In the genomic region with DNA sequence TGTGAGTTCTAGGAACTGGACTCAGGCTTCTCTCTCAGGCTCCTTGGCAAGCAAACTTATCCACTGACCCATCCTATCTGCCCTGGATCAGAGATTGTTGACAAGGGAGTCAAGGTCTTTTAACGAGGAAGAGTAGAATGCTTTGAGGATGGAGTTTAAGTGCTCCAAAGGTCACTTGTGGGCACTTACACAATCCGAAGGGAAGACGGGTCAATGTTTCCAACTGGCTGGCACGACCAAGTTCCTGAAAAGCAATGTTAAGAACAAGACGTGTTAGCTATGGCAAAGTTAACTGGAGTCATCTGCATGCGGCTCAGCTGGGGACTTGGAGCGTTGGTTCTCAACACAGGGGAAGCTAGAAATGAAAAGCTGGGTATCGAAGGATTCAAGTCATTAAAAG, we compare ENCODE assay signal across 22 mouse cellular contexts. TPM values are rescaled to one million over a fixed set of nuclear protein-coding genes. Genes with fewer than 3 reads are reported as not detected.
A peak's percentile ranks its signal among the peaks of the same experiment; 100 is the strongest.
DNase-seq lines count a peak whose midpoint lies in the region; ATAC-seq and TF ChIP-seq lines count a peak whose summit lies in the region.
"Had no signal": no experiment of that assay in that cellular context is flagged by ENCODE, and none has a peak within 500 bp of the region (broad histone marks: within the 10 kb centered on the region; RNA-seq: fewer than 3 reads in every experiment).

No protein-coding gene starts in this region.

- H3K9me3 ChIP-seq in forebrain, embryonic 13.5 days (replicated peaks), result no peaks in the 10 kb centered on the region
- H3K9me3 ChIP-seq: embryonic facial prominence, embryonic 15.5 days; forebrain, embryonic 10.5 days; G1E; megakaryocyte, embryonic 14.5 days; midbrain, embryonic 15.5 days had no signal

- H3K27me3 ChIP-seq in forebrain, embryonic 13.5 days, result no peaks in the 10 kb centered on the region
- H3K27me3 ChIP-seq: embryonic facial prominence, embryonic 15.5 days; midbrain, embryonic 15.5 days had no signal

- H3K9ac ChIP-seq in forebrain, embryonic 13.5 days, result no peak overlapping the region
- H3K9ac ChIP-seq: embryonic facial prominence, embryonic 15.5 days; hindbrain, embryonic 14.5 days; liver, postnatal 0 days; midbrain, embryonic 15.5 days had no signal

- no peak overlapping the region for H3K4me2 ChIP-seq in forebrain, embryonic 13.5 days
- H3K4me2 ChIP-seq: embryonic facial prominence, embryonic 15.5 days; heart, embryonic 11.5 days; hindbrain, embryonic 14.5 days; midbrain, embryonic 15.5 days had no signal

- no peak overlapping the region for H3K27ac ChIP-seq in forebrain, embryonic 13.5 days
- H3K27ac ChIP-seq: embryonic facial prominence, embryonic 15.5 days; forebrain, embryonic 10.5 days; hindbrain, embryonic 14.5 days; midbrain, embryonic 15.5 days had no signal

- 55% methylated on average over 8 of the region's 8 CpGs for WGBS in lung, adult 2 months
- WGBS in forebrain, embryonic 13.5 days, result 82% methylated on average over 8 of the region's 8 CpGs

- no peaks in the 10 kb centered on the region; the same call in 1 of the 2 replicates for H3K4me1 ChIP-seq in lung, adult 2 months (ENCODE audit: control insufficient read depth, insufficient read depth, low read length)
- H3K4me1 ChIP-seq in forebrain, embryonic 13.5 days, result no peaks in the 10 kb centered on the region
- H3K4me1 ChIP-seq: embryonic facial prominence, embryonic 15.5 days; megakaryocyte, embryonic 14.5 days; midbrain, embryonic 15.5 days had no signal

- no peak for TF ChIP-seq POLR2A in lung, adult 2 months (IDR thresholded peaks at IDR 0.05; ENCODE audit: borderline replicate concordance, extremely low read depth, low read depth, low read length)

- ATAC-seq in forebrain, embryonic 13.5 days, result no peak
- ATAC-seq in megakaryocyte progenitor cell, adult 5-6 weeks (replicated peaks; ENCODE audit: poor library complexity), result no peak
- ATAC-seq: CD4-positive, CD25-positive, alpha-beta regulatory T cell, adult 4 months; liver, postnatal 0 days; midbrain, embryonic 15.5 days had no signal

- no peaks in the 10 kb centered on the region for H3K36me3 ChIP-seq in forebrain, embryonic 13.5 days (ENCODE audit: poor library complexity, severe bottlenecking)
- H3K36me3 ChIP-seq: embryonic facial prominence, embryonic 15.5 days; forebrain, embryonic 10.5 days; G1E; midbrain, embryonic 15.5 days had no signal

- peak; percentile 41 to 75 for DNase-seq in adrenal gland, adult (ENCODE audit: inconsistent age in 2 of 2, low spot score in 1 of 2)
- no peak for DNase-seq in adrenal gland, postnatal 25 days
- peak; percentile 28 for DNase-seq in lung, adult 2 months
- no peak for DNase-seq in lung, postnatal 10 days
- DNase-seq in kidney, postnatal 14 days, result peak; percentile 53
- DNase-seq in gastrocnemius, adult 8-10 months (ENCODE audit: low spot score in 2 of 2), result no peak
- DNase-seq: cerebellum, postnatal 10 days; gastrocnemius, postnatal 14 days; heart, postnatal 14 days; liver, postnatal 0 days; thymus, adult 2 months had no signal

- H3K4me3 ChIP-seq in lung, adult 2 months (replicated peaks; ENCODE audit: extremely low read depth, low read depth, low read length), result no peak overlapping the region
- H3K4me3 ChIP-seq in forebrain, embryonic 13.5 days, result no peak overlapping the region
- H3K4me3 ChIP-seq: embryonic facial prominence, embryonic 15.5 days; forebrain, embryonic 10.5 days; megakaryocyte, embryonic 14.5 days; midbrain, embryonic 15.5 days had no signal

- TF ChIP-seq CTCF in lung, adult 2 months (IDR thresholded peaks at IDR 0.05; ENCODE audit: insufficient read depth, low read length), result no peak

RNA-seq across cellular contexts. Expression of a gene that starts 12.4 kb away (rescaled TPM):
- 3.4 and 4.8 TPM in 2 replicates for total RNA-seq in adrenal gland, postnatal 25 days (2021)
- 11.6 and 12.7 TPM in 2 replicates for polyA plus RNA-seq in lung, adult 2 months (2012; rRNA removed)
- polyA plus RNA-seq in forebrain, embryonic 13.5 days (2015; fragmentation: Nextera tagmentation; extraction: Ambion mirVana), result 2.2 and 2.6 TPM in 2 replicates
- under 1 TPM; 0.24 to 0.75 (median 0.50) TPM for total RNA-seq in gastrocnemius, adult 8-10 months (2022)
- total RNA-seq in megakaryocyte progenitor cell, adult 5-6 weeks (2015), result not detected in 2 replicates
- not detected in 2 replicates for total RNA-seq in megakaryocyte progenitor cell, adult 5-6 weeks (2017)
- total RNA-seq: neutrophil, adult 5-6 weeks had no signal
- polyA plus RNA-seq: G1E had no signal

Comparison
In these comparisons a context has a peak if more than half of its experiments do, and no peak if none do; other contexts are left out.
1. DNase-seq: peak in adrenal gland, adult (2 of 2), lung, adult 2 months (single experiment) and kidney, postnatal 14 days (single experiment); none in adrenal gland, postnatal 25 days (single experiment), lung, postnatal 10 days (single experiment) and gastrocnemius, adult 8-10 months (0 of 2).